Mouse (Mus musculus): Measurements from ENCODE around the gene Repin1. TPM values are rescaled to one million over a fixed set of nuclear protein-coding genes. Genes with fewer than 3 reads are reported as not detected.
A peak's percentile ranks its signal among the peaks of the same experiment; 100 is the strongest.

The Repin1 gene
- polyA plus RNA-seq, 1 experiment from 2014 or later: 34.2 TPM

- WGBS: 14% methylated on average over 13 of the region's 13 CpGs
- ATAC-seq (replicated peaks; ENCODE audit: insufficient number of reproducible peaks, low FRiP score, low TSS enrichment, low read depth): no peak
- Histone ChIP-seq H3K9me3 (replicated peaks; ENCODE audit: control insufficient read depth, low read length) (no peaks in the 10 kb centered on the region), H3K4me3 (ENCODE audit: low read depth, low read length) (peak overlapping the region; percentile 36), H3K36me3 (replicated peaks; ENCODE audit: control insufficient read depth, insufficient read depth, low read depth, low read length) (no peaks in the 10 kb centered on the region), H3K27me3 (ENCODE audit: control insufficient read depth, insufficient read depth, low read length) (peaks cover 17% of the 10 kb centered on the region), H3K4me2 (ENCODE audit: low read depth, low read length) (peak overlapping the region; percentile 85), H3K9ac (replicated peaks; ENCODE audit: low read length) (peak overlapping the region; percentile 45), H3K4me1 (ENCODE audit: control insufficient read depth, insufficient read depth, low read length) (no peaks in the 10 kb centered on the region), H3K27ac (replicated peaks; ENCODE audit: low read depth, low read length) (no peak overlapping the region)
- no peak for DNase-seq (ENCODE audit: low spot score)
Observed at GRCm38 (mm10) chr6:48629661-48630034, 36.0 kb downstream of the Repin1 start.

- Histone ChIP-seq H3K36me3 (replicated peaks; ENCODE audit: control insufficient read depth, insufficient read depth, low read depth, low read length) (no peaks in the 10 kb centered on the region), H3K9me3 (replicated peaks; ENCODE audit: control insufficient read depth, low read length) (no peaks in the 10 kb centered on the region), H3K9ac (replicated peaks; ENCODE audit: low read length) (no peak overlapping the region), H3K27ac (replicated peaks; ENCODE audit: low read depth, low read length) (no peak overlapping the region), H3K4me2 (ENCODE audit: low read depth, low read length) (no peak overlapping the region), H3K4me3 (ENCODE audit: low read depth, low read length) (no peak overlapping the region), H3K27me3 (ENCODE audit: control insufficient read depth, insufficient read depth, low read length) (peaks cover 17% of the 10 kb centered on the region), H3K4me1 (ENCODE audit: control insufficient read depth, insufficient read depth, low read length) (no peaks in the 10 kb centered on the region)
- 89% methylated on average over 8 of the region's 8 CpGs for WGBS
- ATAC-seq (replicated peaks; ENCODE audit: insufficient number of reproducible peaks, low FRiP score, low TSS enrichment, low read depth): no peak
- DNase-seq (ENCODE audit: low spot score): no peak
Observed at GRCm38 (mm10) chr6:48630831-48631230, 37.1 kb downstream of the Repin1 start.

- no peak overlapping the region for H3K4me2 ChIP-seq (ENCODE audit: low read depth, low read length)
- 67% methylated on average over 2 of the region's 2 CpGs for WGBS
- H3K36me3 ChIP-seq (replicated peaks; ENCODE audit: control insufficient read depth, insufficient read depth, low read depth, low read length): no peaks in the 10 kb centered on the region
- H3K9ac ChIP-seq (replicated peaks; ENCODE audit: low read length): no peak overlapping the region
- no peaks in the 10 kb centered on the region; the same call in 1 of the 2 replicates for H3K27me3 ChIP-seq (ENCODE audit: control insufficient read depth, insufficient read depth, low read length)
- no peak overlapping the region for H3K4me3 ChIP-seq (ENCODE audit: low read depth, low read length)
- H3K27ac ChIP-seq (replicated peaks; ENCODE audit: low read depth, low read length): no peak overlapping the region
- DNase-seq (ENCODE audit: low spot score): no peak
- H3K4me1 ChIP-seq (ENCODE audit: control insufficient read depth, insufficient read depth, low read length): no peaks in the 10 kb centered on the region
- no peak for ATAC-seq (replicated peaks; ENCODE audit: insufficient number of reproducible peaks, low FRiP score, low TSS enrichment, low read depth)
- no peaks in the 10 kb centered on the region for H3K9me3 ChIP-seq (replicated peaks; ENCODE audit: control insufficient read depth, low read length)
Observed at GRCm38 (mm10) chr6:48635105-48635504, 41.4 kb downstream of the Repin1 start.

GRCm38 (mm10) chr6:48636515-48636914, 42.8 kb downstream of the Repin1 start:
- no peaks in the 10 kb centered on the region for H3K36me3 ChIP-seq (replicated peaks; ENCODE audit: control insufficient read depth, insufficient read depth, low read depth, low read length)
- WGBS: 24% methylated on average over 6 of the region's 6 CpGs
- no peak for DNase-seq (ENCODE audit: low spot score)
- no peak overlapping the region for H3K9ac ChIP-seq (replicated peaks; ENCODE audit: low read length)
- no peak for ATAC-seq (replicated peaks; ENCODE audit: insufficient number of reproducible peaks, low FRiP score, low TSS enrichment, low read depth)
- no peaks in the 10 kb centered on the region for H3K4me1 ChIP-seq (ENCODE audit: control insufficient read depth, insufficient read depth, low read length)
- H3K27ac ChIP-seq (replicated peaks; ENCODE audit: low read depth, low read length): no peak overlapping the region
- no peak overlapping the region for H3K4me2 ChIP-seq (ENCODE audit: low read depth, low read length)
- no peak overlapping the region for H3K4me3 ChIP-seq (ENCODE audit: low read depth, low read length)
- no peaks in the 10 kb centered on the region for H3K9me3 ChIP-seq (replicated peaks; ENCODE audit: control insufficient read depth, low read length)
- H3K27me3 ChIP-seq (ENCODE audit: control insufficient read depth, insufficient read depth, low read length): no peaks in the 10 kb centered on the region

- Histone ChIP-seq H3K27ac (replicated peaks; ENCODE audit: low read depth, low read length) (no peak overlapping the region), H3K9me3 (replicated peaks; ENCODE audit: control insufficient read depth, low read length) (no peaks in the 10 kb centered on the region), H3K4me2 (ENCODE audit: low read depth, low read length) (no peak overlapping the region), H3K9ac (replicated peaks; ENCODE audit: low read length) (no peak overlapping the region), H3K36me3 (replicated peaks; ENCODE audit: control insufficient read depth, insufficient read depth, low read depth, low read length) (no peaks in the 10 kb centered on the region), H3K27me3 (ENCODE audit: control insufficient read depth, insufficient read depth, low read length) (no peaks in the 10 kb centered on the region), H3K4me3 (ENCODE audit: low read depth, low read length) (no peak overlapping the region), H3K4me1 (ENCODE audit: control insufficient read depth, insufficient read depth, low read length) (no peaks in the 10 kb centered on the region)
- 61% methylated on average over 6 of the region's 6 CpGs for WGBS
- DNase-seq (ENCODE audit: low spot score): no peak
- ATAC-seq (replicated peaks; ENCODE audit: insufficient number of reproducible peaks, low FRiP score, low TSS enrichment, low read depth): no peak
Observed at GRCm38 (mm10) chr6:48637811-48638500, 44.3 kb downstream of the Repin1 start.

GRCm38 (mm10) chr6:48638553-48638952, 44.9 kb downstream of the Repin1 start:
- Histone ChIP-seq H3K9me3 (replicated peaks; ENCODE audit: control insufficient read depth, low read length) (no peaks in the 10 kb centered on the region), H3K4me3 (ENCODE audit: low read depth, low read length) (no peak overlapping the region), H3K27me3 (ENCODE audit: control insufficient read depth, insufficient read depth, low read length) (no peaks in the 10 kb centered on the region), H3K9ac (replicated peaks; ENCODE audit: low read length) (no peak overlapping the region), H3K27ac (replicated peaks; ENCODE audit: low read depth, low read length) (no peak overlapping the region), H3K36me3 (replicated peaks; ENCODE audit: control insufficient read depth, insufficient read depth, low read depth, low read length) (no peaks in the 10 kb centered on the region), H3K4me2 (ENCODE audit: low read depth, low read length) (no peak overlapping the region), H3K4me1 (ENCODE audit: control insufficient read depth, insufficient read depth, low read length) (no peaks in the 10 kb centered on the region)
- 80% methylated on average over 2 of the region's 2 CpGs for WGBS
- no peak for ATAC-seq (replicated peaks; ENCODE audit: insufficient number of reproducible peaks, low FRiP score, low TSS enrichment, low read depth)
- DNase-seq (ENCODE audit: low spot score): no peak

GRCm38 (mm10) chr6:48641391-48641790, 47.7 kb downstream of the Repin1 start:
- H3K9me3 ChIP-seq (replicated peaks; ENCODE audit: control insufficient read depth, low read length): no peaks in the 10 kb centered on the region
- WGBS: 65% methylated on average over 6 of the region's 6 CpGs
- no peak overlapping the region for H3K9ac ChIP-seq (replicated peaks; ENCODE audit: low read length)
- DNase-seq (ENCODE audit: low spot score): no peak
- H3K27me3 ChIP-seq (ENCODE audit: control insufficient read depth, insufficient read depth, low read length): no peaks in the 10 kb centered on the region
- no peak overlapping the region for H3K4me2 ChIP-seq (ENCODE audit: low read depth, low read length)
- no peaks in the 10 kb centered on the region for H3K4me1 ChIP-seq (ENCODE audit: control insufficient read depth, insufficient read depth, low read length)
- no peak overlapping the region for H3K4me3 ChIP-seq (ENCODE audit: low read depth, low read length)
- ATAC-seq (replicated peaks; ENCODE audit: insufficient number of reproducible peaks, low FRiP score, low TSS enrichment, low read depth): no peak
- no peaks in the 10 kb centered on the region for H3K36me3 ChIP-seq (replicated peaks; ENCODE audit: control insufficient read depth, insufficient read depth, low read depth, low read length)
- H3K27ac ChIP-seq (replicated peaks; ENCODE audit: low read depth, low read length): no peak overlapping the region

GRCm38 (mm10) chr6:48642764-48643292, 49.1 kb downstream of the Repin1 start:
- Histone ChIP-seq H3K4me3 (ENCODE audit: low read depth, low read length) (no peak overlapping the region), H3K4me1 (ENCODE audit: control insufficient read depth, insufficient read depth, low read length) (no peaks in the 10 kb centered on the region), H3K4me2 (ENCODE audit: low read depth, low read length) (no peak overlapping the region), H3K9ac (replicated peaks; ENCODE audit: low read length) (no peak overlapping the region), H3K27me3 (ENCODE audit: control insufficient read depth, insufficient read depth, low read length) (no peaks in the 10 kb centered on the region), H3K27ac (replicated peaks; ENCODE audit: low read depth, low read length) (no peak overlapping the region), H3K36me3 (replicated peaks; ENCODE audit: control insufficient read depth, insufficient read depth, low read depth, low read length) (no peaks in the 10 kb centered on the region), H3K9me3 (replicated peaks; ENCODE audit: control insufficient read depth, low read length) (no peaks in the 10 kb centered on the region)
- WGBS: 23% methylated on average over 4 of the region's 4 CpGs
- DNase-seq (ENCODE audit: low spot score) (peak; percentile 88), ATAC-seq (replicated peaks; ENCODE audit: insufficient number of reproducible peaks, low FRiP score, low TSS enrichment, low read depth) (no peak)
